Mouse (Mus musculus) ES-E14 (cell line): Measurements from ENCODE around the gene Nfatc2. TPM values are rescaled to one million over a fixed set of nuclear protein-coding genes. Genes with fewer than 3 reads are reported as not detected.
A peak's percentile ranks its signal among the peaks of the same experiment; 100 is the strongest.

Source experiments
- DNase-seq: peaks from one replicate; pipeline ENCODE4 v3.0.0-alpha.2; 2013; ENCODE audit warnings: low read depth, low spot score
- H3K27ac ChIP-seq: 2 replicates; pipeline ENCODE4 v1.5.1; 2012; ENCODE audit warnings: low read depth, mild to moderate bottlenecking, low read length, moderate library complexity, mixed read lengths; ENCODE audit not compliant: poor library complexity, insufficient read depth, severe bottlenecking
- H3K36me3 ChIP-seq: 2 replicates; pipeline ENCODE4 v1.6.1; 2012; ENCODE audit warnings: mild to moderate bottlenecking, low read length, moderate library complexity, mixed read lengths; ENCODE audit not compliant: control insufficient read depth, poor library complexity, insufficient read depth, severe bottlenecking
- H3K4me1 ChIP-seq, 2 experiments: fragments of 150-350 bp in 1 of 2; sonication (generic) in 1 of 2; 2 replicates each; pipeline ENCODE4 v1.6.1; 2012; ENCODE audit warnings: low read length in 2 of 2, mild to moderate bottlenecking in 1 of 2, mixed read lengths in 1 of 2; ENCODE audit not compliant: control insufficient read depth in 2 of 2, insufficient read depth in 2 of 2, poor library complexity in 1 of 2
- H3K4me3 ChIP-seq, 2 experiments: fragments of 150-350 bp in 1 of 2; sonication (generic) in 1 of 2; 2 replicates each; pipeline ENCODE4 v1.5.1; 2012; ENCODE audit warnings: low read length in 2 of 2, low read depth in 1 of 2, mild to moderate bottlenecking in 1 of 2, mixed read lengths in 1 of 2; ENCODE audit not compliant: insufficient read depth in 1 of 2, poor library complexity in 1 of 2, severe bottlenecking in 1 of 2
- H3K9ac ChIP-seq: 2 replicates; pipeline ENCODE4 v1.6.1; 2012; ENCODE audit warnings: low read depth, mild to moderate bottlenecking, low read length, mixed read lengths; ENCODE audit not compliant: poor library complexity, insufficient read depth, severe bottlenecking
- H3K9me3 ChIP-seq: fragments of 150-350 bp; sonication (generic); 2 replicates; pipeline ENCODE4 v1.6.1; 2012; ENCODE audit warnings: low read depth, mild to moderate bottlenecking, low read length; ENCODE audit not compliant: control insufficient read depth, insufficient read depth
- CHD2 ChIP-seq: IDR thresholded peaks from 2 replicates; pipeline ENCODE4 v1.6.1; 2014; ENCODE audit warnings: mild to moderate bottlenecking, low read depth, low read length, inconsistent platforms
- HCFC1 ChIP-seq: IDR thresholded peaks from 2 replicates; pipeline ENCODE4 v1.6.1; 2012; ENCODE audit warnings: low read length, inconsistent platforms, borderline replicate concordance; ENCODE audit not compliant: insufficient read depth
- MAFK ChIP-seq: IDR thresholded peaks from 2 replicates; pipeline ENCODE4 v1.6.1; 2014; ENCODE audit warnings: mild to moderate bottlenecking, low read depth, low read length, inconsistent platforms; ENCODE audit not compliant: insufficient read depth
- ZC3H11A ChIP-seq: IDR thresholded peaks from 2 replicates; pipeline ENCODE4 v1.6.1; 2012; ENCODE audit warnings: low read depth, mild to moderate bottlenecking, inconsistent platforms, low read length, borderline replicate concordance
- ZNF384 ChIP-seq: IDR thresholded peaks from 2 replicates; pipeline ENCODE4 v1.6.1; 2012; ENCODE audit warnings: low read depth, low read length, inconsistent platforms
- in situ Hi-C, 2 experiments: fragments of 600-800 bp; cut with MboI; formaldehyde crosslinking; loops; one replicate each; pipeline ENCODE4 v1.15.1; 2025; ENCODE audit warnings: low sequenced_read_pairs in 2 of 2, inconsistent platforms in 1 of 2; ENCODE audit not compliant: unreplicated experiment in 2 of 2
- total RNA-seq: library from RNA; depleted of rRNA; stranded (reverse); fragments of 300-350 nt; gene quantifications from 2 replicates; pipeline ENCODE4 v1.2.3, GENCODE M21; 2012

Gene Nfatc2
- total RNA-seq, 1 experiment: 2.0 TPM

- H3K4me3 ChIP-seq: no peak overlapping the region
- DNase-seq: no peak
- no peak overlapping the region for H3K27ac ChIP-seq
- no peak for TF ChIP-seq MAFK
- no peak for TF ChIP-seq ZC3H11A
- no peak for TF ChIP-seq ZNF384
- TF ChIP-seq CHD2: no peak
- TF ChIP-seq HCFC1: no peak
- no peak overlapping the region for H3K9ac ChIP-seq
- no peaks in the 10 kb centered on the region for H3K9me3 ChIP-seq
- in situ Hi-C loops: no loop called here
- H3K4me1 ChIP-seq: peaks cover 11 to 21% of the 10 kb centered on the region in 2 experiments
- H3K36me3 ChIP-seq: no peaks in the 10 kb centered on the region
These were observed 74.7 kb downstream of the Nfatc2 start for GRCm38 (mm10) chr2:168526547-168527429.

GRCm38 (mm10) chr2:168525391-168526154 lies 75.9 kb downstream of the Nfatc2 start:
- Histone ChIP-seq H3K4me3 (peak overlapping the region; percentile 30 to 53), H3K9me3 (no peaks in the 10 kb centered on the region), H3K36me3 (no peaks in the 10 kb centered on the region), H3K4me1 (peaks cover 9 to 21% of the 10 kb centered on the region in 2 experiments), H3K27ac (peak overlapping the region; percentile 72), H3K9ac (peak overlapping the region; percentile 46)
- in situ Hi-C loops: no loop called here
- DNase-seq: peak; percentile 63
- TF ChIP-seq MAFK (peak; percentile 78), ZNF384 (no peak)

GRCm38 (mm10) chr2:168524905-168525381 lies 76.5 kb downstream of the Nfatc2 start:
- Histone ChIP-seq H3K9me3 (no peaks in the 10 kb centered on the region), H3K4me1 (peaks cover 7 to 21% of the 10 kb centered on the region in 2 experiments), H3K27ac (peak overlapping the region; percentile 72), H3K4me3 (peak overlapping the region; percentile 30 to 53), H3K36me3 (no peaks in the 10 kb centered on the region), H3K9ac (peak overlapping the region; percentile 46)
- no peak for TF ChIP-seq ZNF384
- no peak for TF ChIP-seq CHD2
- no peak for TF ChIP-seq ZC3H11A
- no peak for TF ChIP-seq HCFC1
- no peak for TF ChIP-seq MAFK
- in situ Hi-C loops: no loop called here
- peak; percentile 84 for DNase-seq

- no peak for TF ChIP-seq ZC3H11A
- TF ChIP-seq ZNF384: no peak
- TF ChIP-seq HCFC1: no peak
- TF ChIP-seq CHD2: no peak
- no peak for TF ChIP-seq MAFK
- Histone ChIP-seq H3K27ac (no peak overlapping the region), H3K9ac (no peak overlapping the region), H3K9me3 (no peaks in the 10 kb centered on the region), H3K36me3 (no peaks in the 10 kb centered on the region), H3K4me1 (peaks cover 7 to 14% of the 10 kb centered on the region in 2 experiments), H3K4me3 (no peak overlapping the region)
- no peak for DNase-seq
- in situ Hi-C loops: no loop called here
These were observed 79.2 kb downstream of the Nfatc2 start for GRCm38 (mm10) chr2:168522247-168522646.
